Mouse (Mus musculus) gastrocnemius, postnatal 25 days (tissue): ENCODE data around the gene Olfr420. TPM values are rescaled to one million over a fixed set of nuclear protein-coding genes. Genes with fewer than 3 reads are reported as not detected.

Experiments used
- DNase-seq: peaks from one replicate; pipeline ENCODE4 v3.0.0; 2022
- long read RNA-seq, 2 experiments: library from polyadenylated mRNA; stranded (forward); transcript quantifications; one replicate each; pipeline ENCODE4 v2.0.0; 2021
- total RNA-seq, 2 experiments: library from RNA; stranded (reverse); gene quantifications; 1 replicate in 1 of 2; 2 replicates in 1 of 2; pipeline ENCODE4 v1.2.3; 2021

Gene Olfr420
- not detected for total RNA-seq
- long read RNA-seq, experiment 1: 0 reads
- long read RNA-seq, experiment 2: 0 reads

- no peak for DNase-seq
Measured at GRCm38 (mm10) chr1:174155333-174155732, at the start of gene Olfr420. Gene Olfr420, plus strand, starts transcription at chr1:174155633.

- no peak for DNase-seq
Measured at GRCm38 (mm10) chr1:174121062-174121461, 34.4 kb upstream of the Olfr420 start, which contains the start of gene Olfr231. Gene Olfr231, minus strand, starts transcription at chr1:174121162.

DNA sequence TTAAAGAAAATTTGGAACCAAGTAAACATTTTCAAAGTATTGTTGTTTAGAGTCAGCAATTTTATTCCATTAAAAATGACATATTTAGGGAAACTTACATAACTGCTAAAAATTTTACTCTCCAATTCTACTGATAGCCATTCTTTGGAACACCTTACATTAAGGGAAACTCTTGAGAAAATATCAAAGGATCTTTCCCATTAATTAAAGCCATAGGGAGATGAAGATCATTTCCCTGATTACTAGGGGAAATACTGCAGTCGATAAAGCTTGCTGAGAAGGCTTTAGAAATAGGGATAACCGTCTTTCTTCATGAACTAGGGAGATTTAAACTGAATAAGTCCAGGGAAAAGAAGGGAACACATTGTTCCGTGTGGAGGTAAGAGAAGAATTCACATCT lies 24.2 kb upstream of the Olfr420 start, which contains the start of gene Olfr424:
Gene Olfr424, plus strand, starts transcription at position 301 of the 400 bp plus-strand sequence.
- DNase-seq: no peak

- DNase-seq: no peak
Measured at GRCm38 (mm10) chr1:174131999-174132398, 23.4 kb upstream of the Olfr420 start.

DNA sequence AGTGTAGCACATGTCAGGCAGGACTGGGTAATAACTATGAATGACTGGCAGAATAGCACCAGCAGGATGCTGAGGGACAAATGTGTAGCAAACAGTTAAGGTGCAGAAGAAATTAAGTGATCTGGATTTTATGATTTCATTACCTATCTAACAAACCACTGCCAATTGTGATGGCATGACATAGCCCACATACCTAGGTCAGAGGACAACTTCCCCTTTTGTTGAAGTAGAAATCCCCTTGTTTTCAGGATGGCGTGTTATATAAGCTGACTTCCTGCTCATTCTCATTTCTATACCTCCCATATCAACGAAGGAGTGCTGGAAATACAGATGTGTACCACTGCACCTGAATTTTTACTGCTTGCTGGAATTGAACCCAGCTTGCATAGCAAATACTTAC lies 14.0 kb upstream of the Olfr420 start:
- DNase-seq: no peak

DNA sequence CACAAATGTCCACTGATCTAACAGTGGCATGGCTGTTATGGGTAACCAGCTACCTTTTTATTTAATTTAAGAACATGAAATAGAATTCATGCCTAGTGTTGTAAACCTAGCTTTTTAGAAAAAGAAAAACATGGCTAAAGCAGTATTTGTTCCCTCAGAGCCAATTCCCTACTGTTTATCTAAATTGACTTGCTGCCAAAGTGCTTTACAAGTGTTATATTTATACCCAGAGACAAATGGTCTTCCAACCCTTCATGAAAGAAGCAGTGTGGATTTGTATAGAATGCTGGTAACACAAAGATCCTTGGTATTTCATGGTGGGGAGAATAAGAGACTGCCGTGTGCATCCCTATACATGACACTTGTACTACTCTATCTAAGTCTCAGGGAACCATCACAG lies 8.7 kb upstream of the Olfr420 start:
- DNase-seq: no peak

GRCm38 (mm10) chr1:174149289-174149688 lies 6.1 kb upstream of the Olfr420 start:
- DNase-seq: no peak

- no peak for DNase-seq
Measured at GRCm38 (mm10) chr1:174157622-174158021, 2.2 kb downstream of the Olfr420 start.

- no peak for DNase-seq
Measured at GRCm38 (mm10) chr1:174158512-174158911, 3.1 kb downstream of the Olfr420 start.

DNA sequence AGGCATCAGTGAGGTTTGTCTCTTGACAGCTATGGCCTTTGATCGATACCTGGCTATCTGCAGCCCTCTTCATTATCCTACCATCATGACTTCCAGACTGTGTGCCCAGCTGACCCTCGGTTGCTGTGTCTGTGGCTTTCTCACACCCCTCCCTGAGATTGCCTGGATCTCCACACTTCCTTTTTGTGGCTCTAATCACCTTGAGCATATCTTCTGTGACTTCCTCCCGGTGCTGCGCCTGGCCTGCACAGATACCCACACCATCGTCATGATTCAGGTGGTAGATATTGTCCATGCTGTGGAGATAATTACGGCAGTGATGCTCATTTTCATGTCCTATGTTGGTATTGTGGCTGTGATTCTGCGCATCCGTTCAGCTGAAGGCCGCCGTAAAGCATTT lies 3.7 kb downstream of the Olfr420 start:
- DNase-seq: no peak

DNA sequence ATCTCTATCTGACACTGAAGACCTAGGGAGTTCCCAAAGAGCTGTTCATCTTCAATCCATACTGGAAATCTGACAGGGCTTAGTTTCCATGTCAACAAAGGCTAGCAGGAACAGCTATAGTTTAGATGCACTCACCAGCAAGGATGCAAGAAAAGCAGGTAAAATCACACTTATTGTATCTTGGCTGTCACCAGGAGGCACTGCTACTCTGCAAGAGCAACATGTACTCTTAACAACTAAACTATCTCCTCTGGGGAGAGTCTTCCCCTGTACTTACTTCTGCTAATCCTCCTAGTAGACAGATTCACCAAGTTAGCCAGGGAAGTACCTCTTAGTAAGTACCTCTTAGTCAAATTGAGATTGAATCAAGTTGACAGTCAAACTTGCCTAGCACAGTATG lies 13.6 kb downstream of the Olfr420 start:
- no peak for DNase-seq

DNA sequence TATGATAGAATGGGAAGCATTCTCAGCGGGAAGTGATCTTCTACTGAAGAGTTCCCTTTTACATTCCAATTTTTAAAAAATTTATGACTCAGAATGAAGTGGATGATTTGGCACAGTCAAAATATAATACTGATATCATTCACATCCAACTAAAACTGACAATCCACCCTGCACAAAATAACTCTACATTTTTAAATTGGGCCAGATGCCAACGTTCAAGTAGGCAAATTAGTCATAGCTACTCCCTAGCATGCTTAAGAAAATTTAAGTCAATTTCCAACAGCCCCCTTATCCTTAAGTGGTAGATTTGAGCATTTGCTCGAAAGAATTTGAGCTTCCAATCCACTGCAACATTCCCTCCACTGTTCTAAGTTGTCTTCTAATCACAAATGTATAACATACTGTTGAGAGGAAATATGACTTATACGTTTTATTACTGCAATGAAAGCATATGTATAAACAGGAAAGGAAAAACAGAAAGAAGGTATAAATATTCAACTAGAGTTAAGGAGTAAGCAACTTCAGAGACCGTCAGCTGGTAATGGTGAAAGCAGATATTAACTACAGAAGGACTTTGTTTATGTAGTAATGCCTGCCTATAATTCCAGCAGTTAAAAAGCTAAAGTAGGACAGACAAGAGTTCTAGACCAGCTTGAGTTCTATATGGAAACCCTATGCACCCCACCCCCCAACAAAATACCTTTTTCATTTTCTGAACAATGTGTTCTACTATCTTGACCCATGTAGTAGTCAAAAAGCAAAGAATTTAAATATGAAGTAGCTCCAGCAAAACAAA lies 15.5 kb downstream of the Olfr420 start:
- no peak for DNase-seq

DNA sequence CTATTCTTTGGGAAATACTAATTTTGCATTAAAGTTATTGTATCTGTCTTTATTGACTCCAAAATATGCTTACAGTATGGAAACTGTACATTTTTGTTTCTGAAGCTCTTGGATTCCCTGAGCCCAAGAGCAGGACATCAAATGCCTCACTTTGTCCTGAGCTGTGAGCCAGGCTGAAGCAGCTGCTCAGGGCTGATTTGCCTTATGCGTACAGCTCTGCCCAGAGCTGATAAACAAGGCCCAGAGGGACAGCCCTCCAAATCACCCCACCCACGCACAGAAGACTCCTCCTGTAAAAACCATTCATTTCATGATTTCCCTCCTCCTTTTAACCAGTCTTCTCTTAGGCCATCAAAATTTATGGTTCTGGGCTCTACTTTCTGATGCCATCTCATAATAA lies 16.1 kb downstream of the Olfr420 start:
- peak; percentile 5 for DNase-seq

- DNase-seq: no peak
Measured at GRCm38 (mm10) chr1:174172605-174173004, 17.2 kb downstream of the Olfr420 start, which contains the start of gene Spta1. Gene Spta1, plus strand, starts transcription at chr1:174172776.

DNA sequence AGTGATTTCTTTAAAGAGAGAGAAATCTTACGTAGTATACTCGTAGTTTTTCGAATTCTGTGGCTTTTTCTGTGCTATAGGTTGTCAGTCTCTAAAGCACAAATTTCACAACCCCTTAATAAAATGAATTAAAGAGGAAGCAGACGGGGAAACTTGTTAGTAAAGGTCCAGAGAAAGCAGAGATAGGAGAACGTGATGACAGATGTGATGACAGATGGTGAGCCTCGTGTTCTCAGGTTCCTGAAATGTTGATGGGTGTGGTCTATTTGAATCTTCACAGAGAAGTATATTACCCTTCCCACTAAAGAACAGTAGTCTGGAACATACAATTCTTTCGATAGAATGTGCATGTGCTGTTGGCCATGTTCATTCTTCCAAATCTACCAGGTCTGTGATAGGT lies 49.3 kb downstream of the Olfr420 start:
- DNase-seq: no peak

Other genes starting within 250 kb of the Olfr420 start
- gene Ifi211, start 242.6 kb upstream of the Olfr420 start, total RNA-seq: 1 to 10 TPM; 1.5 to 3.0 TPM
- gene Mndal, start 213.1 kb upstream of the Olfr420 start, total RNA-seq: 1 to 10 TPM; 3.8 to 4.6 TPM
- 1 to 10 TPM; 4.0 to 5.2 TPM for gene Ifi203, start 213.0 kb upstream of the Olfr420 start, total RNA-seq
- not detected for gene Ifi202b, start 172.9 kb upstream of the Olfr420 start, total RNA-seq
- gene Ifi205, start 123.8 kb upstream of the Olfr420 start, total RNA-seq: 10 to 100 TPM in 1 of 2 experiments, 1 to 10 TPM in 1; 3.7 to 11.7 TPM
- not detected for gene Olfr433, start 114.9 kb upstream of the Olfr420 start, total RNA-seq
- not detected for gene Olfr432, start 106.4 kb upstream of the Olfr420 start, total RNA-seq
- not detected for gene Olfr430, start 89.0 kb upstream of the Olfr420 start, total RNA-seq
- gene Olfr429, start 71.3 kb upstream of the Olfr420 start, total RNA-seq: not detected
- not detected for gene Olfr427, start 58.7 kb upstream of the Olfr420 start, total RNA-seq
- gene Olfr231, start 34.5 kb upstream of the Olfr420 start, total RNA-seq: not detected
- not detected for gene Olfr424, start 24.1 kb upstream of the Olfr420 start, total RNA-seq
- under 1 TPM; 0.08 to 0.67 TPM for gene Spta1, start 17.1 kb downstream of the Olfr420 start, total RNA-seq
- not detected for gene Olfr419, start 96.4 kb downstream of the Olfr420 start, total RNA-seq
- not detected for gene Mptx1, start 174.9 kb downstream of the Olfr420 start, total RNA-seq
- not detected for gene Olfr417, start 209.5 kb downstream of the Olfr420 start, total RNA-seq
- not detected for gene Olfr248, start 235.4 kb downstream of the Olfr420 start, total RNA-seq